Mouse (Mus musculus): ENCODE measurements around the gene Gm49340.

- TF ChIP-seq EP300 (IDR thresholded peaks at IDR 0.05; ENCODE audit: insufficient read depth, low read depth, low read length) (no peak), POLR2A (IDR thresholded peaks at IDR 0.05; ENCODE audit: insufficient read depth, low read length) (no peak)
Observed at GRCm38 (mm10) chr11:73336919-73337318, 7.4 kb downstream of the Gm49340 start.
